Mouse (Mus musculus) liver, embryonic 14.5 days (tissue): Measurements from ENCODE around the gene Muc20. TPM values are rescaled to one million over a fixed set of nuclear protein-coding genes. Genes with fewer than 3 reads are reported as not detected.

Experiments used
- ATAC-seq: fragments of 200-750 bp; cut with Nextera tagmentation; 2 replicates; pipeline ENCODE4 v1.8.0; 2017; ENCODE audit warnings: moderate number of reproducible peaks, mild to moderate bottlenecking, moderate library complexity; ENCODE audit not compliant: insufficient read depth
- DNase-seq, 3 experiments: peaks; one replicate each; pipeline ENCODE4 v3.0.0-alpha.2; 2012 to 2013; ENCODE audit warnings: low read depth in 3 of 3, low spot score in 3 of 3
- H3K27ac ChIP-seq: fragments of 300-500 bp; sonication (generic); 2 replicates; pipeline ENCODE4 v1.5.1; 2014; ENCODE audit warnings: moderate library complexity, mild to moderate bottlenecking, control low read depth, inconsistent platforms
- H3K27me3 ChIP-seq: fragments of 300-500 bp; sonication (generic); 2 replicates; pipeline ENCODE4 v1.6.1; 2014; ENCODE audit warnings: mild to moderate bottlenecking, low read length, moderate library complexity; ENCODE audit not compliant: control insufficient read depth, insufficient read depth
- H3K36me3 ChIP-seq: fragments of 300-500 bp; sonication (generic); replicated peaks from 2 replicates; pipeline ENCODE4 v1.6.1; 2014; ENCODE audit warnings: low read depth; ENCODE audit not compliant: control insufficient read depth, insufficient read depth
- H3K4me1 ChIP-seq, 2 experiments: fragments of 200-500 bp in 1 of 2; fragments of 300-500 bp in 1 of 2; sonication (generic) in 1 of 2; replicated peaks; 2 replicates each; pipeline ENCODE4 v1.6.1; 2012 to 2014; ENCODE audit warnings: antibody characterized with exemption in 1 of 2, inconsistent platforms in 1 of 2, low read length in 1 of 2; ENCODE audit not compliant: control insufficient read depth in 2 of 2, insufficient read depth in 2 of 2
- H3K4me2 ChIP-seq: fragments of 300-500 bp; sonication (generic); 2 replicates; pipeline ENCODE4 v1.6.1; 2014; ENCODE audit warnings: low read depth, mild to moderate bottlenecking, control low read depth, moderate library complexity
- H3K4me3 ChIP-seq, 2 experiments: fragments of 200-500 bp in 1 of 2; fragments of 300-500 bp in 1 of 2; sonication (generic) in 1 of 2; 2 replicates each; pipeline ENCODE4 v1.5.1; 2012 to 2014; ENCODE audit warnings: low read depth in 2 of 2, low read length in 2 of 2, mild to moderate bottlenecking in 2 of 2, control low read depth in 1 of 2, inconsistent platforms in 1 of 2, moderate library complexity in 1 of 2; ENCODE audit not compliant: insufficient read depth in 1 of 2
- H3K9ac ChIP-seq: fragments of 300-500 bp; sonication (generic); replicated peaks from 2 replicates; pipeline ENCODE4 v1.6.1; 2014; ENCODE audit warnings: mild to moderate bottlenecking, control low read depth, moderate library complexity
- H3K9me3 ChIP-seq: fragments of 300-500 bp; sonication (generic); 2 replicates; pipeline ENCODE4 v1.6.1; 2016; ENCODE audit warnings: low read length, mixed read lengths; ENCODE audit not compliant: control insufficient read depth
- CTCF ChIP-seq: IDR thresholded peaks from 2 replicates; pipeline ENCODE4 v1.5.1; 2016; ENCODE audit warnings: antibody characterized with exemption, low read depth, control low read depth
- EP300 ChIP-seq: IDR thresholded peaks from 2 replicates; pipeline ENCODE4 v1.6.1; 2016; ENCODE audit warnings: antibody characterized with exemption, low read depth
- WGBS: fragments of 180-500 bp; shearing (Covaris S2); extraction: QIAGEN DNeasy Blood & Tissue Kit; methylation state at CpG from one replicate; pipeline ENCODE4 v1.1.7; 2014; ENCODE audit not compliant: insufficient replicate concordance; 5-methylcytosine and 5-hydroxymethylcytosine counted together
- polyA plus RNA-seq, 2 experiments: library from polyadenylated mRNA; depleted of rRNA in 1 of 2; stranded (reverse) in 1 of 2; unstranded in 1 of 2; fragments of >200 nt; fragmentation: Nextera tagmentation in 1 of 2; extraction: Ambion mirVana in 1 of 2; gene quantifications; 2 replicates each; pipeline versions ENCODE4 v1.2.1 to v1.2.3; 2012 to 2014

The Muc20 gene
- polyA plus RNA-seq, 2 experiments, result 0.08 to 0.17 TPM

GRCm38 (mm10) chr16:32741366-32741765 lies 55.9 kb downstream of the Muc20 start:
- 57% methylated on average over 9 of the region's 9 CpGs for WGBS
- no peak for DNase-seq

GRCm38 (mm10) chr16:32740003-32740663 lies 57.1 kb downstream of the Muc20 start:
- Histone ChIP-seq H3K4me2 (no peak overlapping the region), H3K9ac (no peak overlapping the region), H3K36me3 (no peaks in the 10 kb centered on the region), H3K27me3 (no peaks in the 10 kb centered on the region), H3K4me1 (peaks cover 0 to 12% of the 10 kb centered on the region in 2 experiments; a peak in 2 of 4 replicates), H3K4me3 (no peak overlapping the region), H3K9me3 (no peaks in the 10 kb centered on the region), H3K27ac (no peak overlapping the region)
- WGBS, result 60% methylated on average over 8 of the region's 8 CpGs
- DNase-seq (no peak), ATAC-seq (no peak)
- no peak for TF ChIP-seq EP300
- no peak for TF ChIP-seq CTCF

More at GRCm38 (mm10) chr16:32741366-32741765, 55.9 kb downstream of the Muc20 start:
- no peaks in the 10 kb centered on the region for H3K36me3 ChIP-seq
- H3K4me3 ChIP-seq, result no peak overlapping the region
- no peak overlapping the region for H3K9ac ChIP-seq
- peaks cover 0 to 12% of the 10 kb centered on the region in 2 experiments; a peak in 2 of 4 replicates for H3K4me1 ChIP-seq
- no peaks in the 10 kb centered on the region for H3K9me3 ChIP-seq
- no peak overlapping the region for H3K27ac ChIP-seq
- no peak overlapping the region for H3K4me2 ChIP-seq
- H3K27me3 ChIP-seq, result no peaks in the 10 kb centered on the region
- TF ChIP-seq EP300, result no peak
- no peak for ATAC-seq

GRCm38 (mm10) chr16:32736022-32736421 lies 61.2 kb downstream of the Muc20 start:
- Histone ChIP-seq H3K4me3 (no peak overlapping the region), H3K27ac (no peak overlapping the region), H3K4me2 (no peak overlapping the region), H3K27me3 (no peaks in the 10 kb centered on the region), H3K4me1 (peaks cover 0 to 10% of the 10 kb centered on the region in 2 experiments; a peak in 2 of 4 replicates), H3K36me3 (no peaks in the 10 kb centered on the region), H3K9ac (no peak overlapping the region), H3K9me3 (no peaks in the 10 kb centered on the region)
- 37% methylated on average over 3 of the region's 3 CpGs for WGBS
- no peak for TF ChIP-seq EP300
- no peak for TF ChIP-seq CTCF
- ATAC-seq, result no peak
- DNase-seq, result no peak

- Histone ChIP-seq H3K27ac (no peak within 1 kb of the TSS), H3K9me3 (no peaks in the 10 kb centered on the region), H3K4me2 (no peak within 1 kb of the TSS), H3K4me1 (peaks cover 0 to 10% of the 10 kb centered on the region in 2 experiments; a peak in 2 of 4 replicates), H3K27me3 (no peaks in the 10 kb centered on the region), H3K36me3 (no peaks in the 10 kb centered on the region), H3K9ac (no peak within 1 kb of the TSS), H3K4me3 (no peak within 1 kb of the TSS)
- WGBS, result 73% methylated on average over 2 of the region's 2 CpGs
- no peak for DNase-seq
- no peak for ATAC-seq
- TF ChIP-seq CTCF, result no peak
- no peak for TF ChIP-seq EP300
Observed at GRCm38 (mm10) chr16:32735586-32735985, 61.6 kb downstream of the Muc20 start, which contains the start of gene Muc4. Gene Muc4 (plus strand): TSS chr16:32735886.

GRCm38 (mm10) chr16:32733213-32733612 lies 64.0 kb downstream of the Muc20 start:
- Histone ChIP-seq H3K9me3 (no peaks in the 10 kb centered on the region), H3K4me1 (no peaks in the 10 kb centered on the region; a peak in 1 of 4 replicates), H3K27me3 (no peaks in the 10 kb centered on the region; the same call in 1 of the 2 replicates), H3K4me3 (no peak overlapping the region), H3K4me2 (no peak overlapping the region), H3K36me3 (no peaks in the 10 kb centered on the region), H3K9ac (no peak overlapping the region), H3K27ac (no peak overlapping the region)
- WGBS, result 67% methylated on average over 3 of the region's 3 CpGs
- DNase-seq, result no peak
- TF ChIP-seq EP300 (no peak), CTCF (no peak)
- no peak for ATAC-seq
